Mouse (Mus musculus): Measurements from ENCODE around the gene Epha4. TPM values are rescaled to one million over a fixed set of nuclear protein-coding genes. Genes with fewer than 3 reads are reported as not detected.
A peak's percentile ranks its signal among the peaks of the same experiment; 100 is the strongest.

Epha4 gene
- total and polyA plus RNA-seq, 2 experiments from 2014 or later = 58.7 to 111 TPM

DNA sequence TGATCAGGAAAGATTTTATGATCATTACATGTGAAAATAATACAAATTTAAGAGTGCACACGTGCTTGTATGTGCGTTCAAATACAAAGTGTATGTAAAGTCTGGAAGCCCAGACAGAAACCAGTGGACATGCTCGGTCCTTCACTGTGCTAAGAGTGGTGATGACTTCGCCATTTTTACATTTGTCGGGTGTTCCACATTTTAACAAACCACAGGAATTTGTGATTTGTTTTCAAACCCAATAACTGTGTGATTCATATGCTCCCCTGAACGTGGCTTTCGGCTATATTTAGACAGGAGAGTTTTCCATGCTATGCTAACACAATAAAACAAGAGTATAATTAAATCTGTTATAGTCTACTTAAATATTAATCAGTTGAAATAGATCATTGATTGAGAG is 25.5 kb downstream of the Epha4 start:
- DNase-seq = no peak
- no peak overlapping the region for H3K9ac ChIP-seq
- no peak for TF ChIP-seq CTCF (IDR thresholded peaks at IDR 0.05; ENCODE audit: low read depth)
- no peak for ATAC-seq
- no peaks in the 10 kb centered on the region for H3K9me3 ChIP-seq (ENCODE audit: low read length)
- no peaks in the 10 kb centered on the region for H3K27me3 ChIP-seq (ENCODE audit: insufficient read depth, low read length)
- H3K27ac ChIP-seq (ENCODE audit: low read depth, low read length) = no peak overlapping the region
- no peak overlapping the region for H3K4me3 ChIP-seq (ENCODE audit: low read depth, low read length)
- peaks cover 7% of the 10 kb centered on the region for H3K4me1 ChIP-seq (ENCODE audit: insufficient read depth)
- WGBS = 80% methylated on average over 7 of the region's 7 CpGs
- H3K4me2 ChIP-seq (ENCODE audit: low read depth) = no peak overlapping the region
- H3K36me3 ChIP-seq (ENCODE audit: insufficient read depth) = no peaks in the 10 kb centered on the region

DNA sequence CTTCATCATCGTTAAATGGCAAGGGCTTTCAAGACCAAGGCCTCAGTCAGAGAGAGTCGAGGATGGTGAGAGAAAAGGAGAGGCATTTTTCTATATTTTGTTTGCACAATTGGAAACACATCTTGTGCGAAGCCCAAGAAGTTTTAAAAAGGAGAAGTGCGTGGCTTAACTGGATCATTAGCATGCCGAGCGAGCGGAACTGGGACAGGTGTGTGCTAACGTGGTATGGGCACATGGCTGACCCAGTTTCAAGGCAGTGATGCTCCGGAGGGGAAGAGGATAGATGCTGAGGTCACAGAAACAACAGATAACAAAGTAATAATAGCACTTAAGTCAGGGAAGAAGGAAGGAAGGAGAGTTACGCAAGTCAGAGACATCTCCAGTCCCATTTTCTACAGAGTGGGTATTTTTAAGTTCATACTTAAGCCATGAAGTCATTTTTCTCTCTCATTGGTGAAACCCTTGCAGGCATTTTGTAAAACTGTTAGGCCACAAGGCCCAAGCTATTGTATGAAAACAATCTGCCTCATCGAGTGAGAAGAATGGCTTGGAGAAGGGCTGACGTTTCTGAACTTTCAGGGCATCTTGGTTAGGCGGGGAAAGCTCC is 26.9 kb downstream of the Epha4 start:
- H3K9ac ChIP-seq = no peak overlapping the region
- WGBS = 60% methylated on average over 13 of the region's 13 CpGs
- no peaks in the 10 kb centered on the region for H3K36me3 ChIP-seq (ENCODE audit: insufficient read depth)
- no peak overlapping the region for H3K4me2 ChIP-seq (ENCODE audit: low read depth)
- H3K27ac ChIP-seq (ENCODE audit: low read depth, low read length) = no peak overlapping the region
- no peaks in the 10 kb centered on the region for H3K9me3 ChIP-seq (ENCODE audit: low read length)
- ATAC-seq = no peak
- H3K27me3 ChIP-seq (ENCODE audit: insufficient read depth, low read length) = no peaks in the 10 kb centered on the region
- no peak overlapping the region for H3K4me3 ChIP-seq (ENCODE audit: low read depth, low read length)
- H3K4me1 ChIP-seq (ENCODE audit: insufficient read depth) = peaks cover 3% of the 10 kb centered on the region; the same call in 1 of the 2 replicates
- DNase-seq = no peak
- no peak for TF ChIP-seq CTCF (IDR thresholded peaks at IDR 0.05; ENCODE audit: low read depth)

DNA sequence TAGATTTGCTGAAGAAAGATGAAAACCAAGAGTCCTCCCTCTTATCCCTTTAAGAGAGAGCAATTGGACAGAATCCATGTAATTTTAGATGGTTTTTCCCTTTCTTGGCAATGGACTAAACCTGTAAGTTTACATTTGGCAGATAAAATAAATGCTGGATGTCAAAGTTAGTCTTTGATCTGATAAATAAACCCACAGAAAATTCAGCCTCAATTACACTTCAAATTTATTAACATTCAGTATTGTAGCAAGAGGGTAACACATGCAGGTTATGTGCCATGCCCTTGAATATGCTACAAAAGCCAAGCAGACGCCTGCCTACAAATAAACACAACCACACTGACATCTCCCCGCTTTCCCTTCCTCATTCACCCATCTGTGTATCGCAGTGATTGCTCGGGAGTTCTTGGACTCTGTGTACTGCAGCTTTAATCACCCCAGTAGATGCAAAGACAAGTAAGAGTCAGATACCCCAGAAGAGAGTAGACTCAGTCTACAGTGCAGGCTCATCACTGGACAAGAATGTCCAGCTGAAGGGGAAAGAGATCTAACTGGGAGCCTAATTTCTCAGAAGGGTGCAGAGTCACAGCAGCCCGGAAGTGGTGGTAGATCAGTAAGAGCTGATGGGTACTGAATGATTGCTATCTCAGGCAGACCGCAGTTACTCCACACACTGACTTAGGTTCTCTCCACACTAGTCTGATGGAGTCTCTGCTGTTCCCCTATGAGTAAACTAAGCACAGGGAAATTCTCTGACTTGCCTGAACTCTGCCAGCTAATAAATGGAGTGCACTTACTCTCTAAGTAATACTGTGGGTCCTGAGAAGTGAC is 29.9 kb downstream of the Epha4 start:
- Histone ChIP-seq H3K4me1 (ENCODE audit: insufficient read depth) (peaks cover 3% of the 10 kb centered on the region; the same call in 1 of the 2 replicates), H3K27me3 (ENCODE audit: insufficient read depth, low read length) (no peaks in the 10 kb centered on the region), H3K4me2 (ENCODE audit: low read depth) (no peak overlapping the region), H3K4me3 (ENCODE audit: low read depth, low read length) (no peak overlapping the region), H3K9me3 (ENCODE audit: low read length) (no peaks in the 10 kb centered on the region), H3K36me3 (ENCODE audit: insufficient read depth) (no peaks in the 10 kb centered on the region), H3K27ac (ENCODE audit: low read depth, low read length) (no peak overlapping the region), H3K9ac (no peak overlapping the region)
- 62% methylated on average over 6 of the region's 6 CpGs for WGBS
- DNase-seq (no peak), ATAC-seq (peak; percentile 50; the same call in 1 of the 2 replicates)
- TF ChIP-seq CTCF (IDR thresholded peaks at IDR 0.05; ENCODE audit: low read depth) = no peak

DNA sequence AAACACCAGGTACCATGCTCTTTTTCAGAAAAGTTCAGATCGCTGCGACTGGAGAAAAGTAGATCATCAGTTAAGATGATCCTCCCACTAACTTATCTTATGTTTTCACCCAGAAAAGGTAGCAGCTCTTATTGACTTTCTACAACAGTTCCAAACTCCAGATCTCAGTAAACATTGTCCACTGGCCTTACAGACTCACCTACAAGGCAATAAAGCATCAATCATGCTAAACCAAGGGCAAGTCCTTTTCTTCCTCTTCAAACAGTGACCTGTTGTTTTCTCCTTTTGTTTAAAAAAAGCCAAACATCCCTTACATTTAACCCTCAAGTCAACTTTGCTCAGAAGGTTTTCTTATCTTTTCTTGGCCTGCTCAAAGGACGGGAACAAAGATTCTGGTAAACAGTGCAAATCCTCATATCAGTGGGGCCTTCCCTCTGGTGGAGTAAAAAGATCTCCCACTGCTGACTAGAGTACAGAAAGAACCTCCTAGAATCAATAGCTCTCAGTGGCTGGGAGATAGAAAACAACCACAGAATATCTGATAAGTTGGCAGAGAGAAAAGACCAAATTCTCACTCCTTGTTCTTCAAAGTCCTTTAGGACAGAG is 39.0 kb downstream of the Epha4 start:
- no peak overlapping the region for H3K4me2 ChIP-seq (ENCODE audit: low read depth)
- H3K4me1 ChIP-seq (ENCODE audit: insufficient read depth) = 0 out of 2 replicates have a peak, but pooled peaks cover 6% of the 10 kb centered on the region
- H3K9me3 ChIP-seq (ENCODE audit: low read length) = no peaks in the 10 kb centered on the region
- H3K36me3 ChIP-seq (ENCODE audit: insufficient read depth) = no peaks in the 10 kb centered on the region
- no peaks in the 10 kb centered on the region for H3K27me3 ChIP-seq (ENCODE audit: insufficient read depth, low read length)
- ATAC-seq = no peak
- H3K9ac ChIP-seq = no peak overlapping the region
- no peak for DNase-seq
- TF ChIP-seq CTCF (IDR thresholded peaks at IDR 0.05; ENCODE audit: low read depth) = no peak
- WGBS = 91% methylated on average over 3 of the region's 3 CpGs
- no peak overlapping the region for H3K27ac ChIP-seq (ENCODE audit: low read depth, low read length)
- no peak overlapping the region for H3K4me3 ChIP-seq (ENCODE audit: low read depth, low read length)

DNA sequence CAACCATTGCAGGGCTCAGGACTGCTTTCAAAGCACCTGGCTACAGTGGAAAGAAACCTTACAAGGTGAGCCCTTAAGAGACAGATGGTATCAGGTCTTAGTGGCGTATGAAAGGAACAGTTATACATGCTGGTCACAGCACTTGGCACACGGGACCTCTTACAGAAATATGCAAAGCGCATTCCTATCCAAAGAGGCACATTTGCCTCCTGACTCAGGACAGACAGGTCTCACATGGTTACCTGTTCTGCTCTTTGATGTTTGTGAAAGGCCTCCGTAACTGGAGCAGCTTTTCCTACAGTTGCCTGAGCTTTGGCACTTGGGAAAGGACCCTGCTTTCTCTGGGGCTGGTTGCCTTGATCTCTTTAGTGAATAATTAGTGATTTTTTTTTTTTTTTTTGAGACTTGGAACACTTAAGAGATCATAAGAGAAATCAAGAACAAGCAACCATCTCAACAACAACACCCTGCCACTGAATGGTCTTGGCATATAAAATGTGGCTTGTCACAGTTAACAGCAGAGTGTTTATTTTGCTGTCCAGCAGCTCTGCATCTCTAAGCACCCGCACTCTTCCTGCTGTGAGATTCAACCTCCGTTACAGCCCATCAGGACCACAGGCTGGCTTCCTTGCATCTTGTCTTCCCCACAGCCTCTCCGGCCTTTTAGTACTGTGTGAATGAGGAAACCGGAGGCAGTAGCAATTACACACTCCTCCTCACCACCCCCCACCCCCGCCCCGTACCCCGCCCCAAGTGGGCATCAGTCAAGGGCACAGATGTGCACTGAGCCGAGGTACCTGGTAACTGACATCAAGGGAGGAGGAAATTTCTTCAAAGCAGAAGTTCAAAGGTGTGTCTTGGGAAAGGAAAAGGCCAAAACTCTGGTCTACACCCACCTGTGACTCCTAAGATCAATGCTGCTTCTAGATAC is 41.2 kb downstream of the Epha4 start:
- Histone ChIP-seq H3K27me3 (ENCODE audit: insufficient read depth, low read length) (no peaks in the 10 kb centered on the region), H3K9ac (no peak overlapping the region), H3K4me1 (ENCODE audit: insufficient read depth) (0 out of 2 replicates have a peak, but pooled peaks cover 6% of the 10 kb centered on the region), H3K4me2 (ENCODE audit: low read depth) (no peak overlapping the region), H3K4me3 (ENCODE audit: low read depth, low read length) (no peak overlapping the region), H3K27ac (ENCODE audit: low read depth, low read length) (no peak overlapping the region), H3K9me3 (ENCODE audit: low read length) (no peaks in the 10 kb centered on the region), H3K36me3 (ENCODE audit: insufficient read depth) (no peaks in the 10 kb centered on the region)
- DNase-seq (no peak), ATAC-seq (no peak)
- WGBS = 48% methylated on average over 12 of the region's 12 CpGs
- no peak for TF ChIP-seq CTCF (IDR thresholded peaks at IDR 0.05; ENCODE audit: low read depth)

DNA sequence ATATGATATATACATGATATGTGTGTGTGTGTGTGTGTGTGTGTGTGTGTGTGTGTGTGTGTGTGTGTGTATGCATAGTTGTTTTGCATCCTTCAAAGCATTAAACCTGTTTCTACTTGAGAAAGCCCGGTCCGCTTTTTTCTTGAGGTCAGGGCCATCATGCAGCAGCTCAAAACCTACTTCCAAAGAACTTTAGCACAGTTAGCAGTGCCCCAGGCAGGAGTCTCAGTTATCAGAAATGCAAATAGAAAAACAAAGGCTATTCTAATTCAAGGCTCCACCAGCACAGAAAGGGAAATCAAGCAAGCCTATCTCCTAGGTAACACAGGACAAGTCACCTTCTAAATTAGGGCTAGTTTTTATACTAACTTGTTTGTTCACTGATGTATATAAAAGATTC is 42.3 kb downstream of the Epha4 start:
- Histone ChIP-seq H3K27ac (ENCODE audit: low read depth, low read length) (no peak overlapping the region), H3K27me3 (ENCODE audit: insufficient read depth, low read length) (no peaks in the 10 kb centered on the region), H3K4me2 (ENCODE audit: low read depth) (no peak overlapping the region), H3K36me3 (ENCODE audit: insufficient read depth) (no peaks in the 10 kb centered on the region), H3K4me1 (ENCODE audit: insufficient read depth) (0 out of 2 replicates have a peak, but pooled peaks cover 6% of the 10 kb centered on the region), H3K9ac (no peak overlapping the region), H3K4me3 (ENCODE audit: low read depth, low read length) (no peak overlapping the region), H3K9me3 (ENCODE audit: low read length) (no peaks in the 10 kb centered on the region)
- DNase-seq (no peak), ATAC-seq (no peak)
- 56% methylated on average over 2 of the region's 2 CpGs for WGBS
- no peak for TF ChIP-seq CTCF (IDR thresholded peaks at IDR 0.05; ENCODE audit: low read depth)

Data from forebrain, postnatal 0 days (tissue).